Mouse (Mus musculus): Measurements from ENCODE around the gene Sprr2i. TPM values are rescaled to one million over a fixed set of nuclear protein-coding genes. Genes with fewer than 3 reads are reported as not detected.

The Sprr2i gene
- not detected for total RNA-seq (2021)
- long read RNA-seq, experiment 1, result 0 reads
- long read RNA-seq, experiment 2, result 0 reads

DNA sequence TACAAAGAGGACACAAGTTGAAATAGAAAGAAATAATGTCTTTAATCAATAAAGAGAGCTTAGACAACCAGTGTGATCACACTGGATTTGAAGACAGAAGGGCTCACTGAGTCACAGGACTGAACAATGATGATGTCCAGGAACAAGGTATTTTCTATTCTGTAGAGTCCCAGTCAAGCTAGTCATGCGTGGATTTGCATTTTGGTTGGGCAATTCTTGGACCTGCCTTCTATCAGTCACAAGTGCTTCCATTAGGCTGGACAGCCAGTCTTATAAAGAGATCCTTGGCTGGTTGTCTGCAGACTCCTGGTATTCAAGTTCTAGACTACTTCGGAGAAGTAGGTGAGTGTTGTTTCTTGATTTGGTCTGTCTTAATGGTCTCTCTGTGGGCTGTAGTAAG lies at the start of gene Sprr2i:
TSS of gene Sprr2i (plus strand) at position 301 of the 400 bp plus-strand sequence.
- DNase-seq (ENCODE audit: low spot score in 2 of 2), result no peak

DNA sequence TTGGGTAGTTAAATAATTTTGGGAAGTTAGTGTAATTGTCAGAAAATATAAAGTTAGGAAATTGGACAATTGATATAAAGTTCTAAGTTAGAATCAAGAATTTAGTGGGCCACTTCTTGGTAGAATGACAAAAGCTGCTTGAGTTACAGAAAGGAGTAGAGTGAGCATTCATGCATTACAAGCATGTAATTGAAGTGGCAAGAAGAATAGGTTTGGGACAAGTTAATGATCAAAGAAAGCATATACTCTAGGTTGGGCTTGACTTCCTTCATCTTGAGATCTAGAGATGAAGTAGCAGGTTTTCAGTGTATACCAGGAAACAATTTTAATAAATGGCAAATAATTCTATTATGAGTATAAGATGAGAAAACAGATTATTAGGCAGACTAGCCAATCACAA lies 46.2 kb upstream of the Sprr2i start:
- no peak for DNase-seq (ENCODE audit: low spot score in 2 of 2)

DNA sequence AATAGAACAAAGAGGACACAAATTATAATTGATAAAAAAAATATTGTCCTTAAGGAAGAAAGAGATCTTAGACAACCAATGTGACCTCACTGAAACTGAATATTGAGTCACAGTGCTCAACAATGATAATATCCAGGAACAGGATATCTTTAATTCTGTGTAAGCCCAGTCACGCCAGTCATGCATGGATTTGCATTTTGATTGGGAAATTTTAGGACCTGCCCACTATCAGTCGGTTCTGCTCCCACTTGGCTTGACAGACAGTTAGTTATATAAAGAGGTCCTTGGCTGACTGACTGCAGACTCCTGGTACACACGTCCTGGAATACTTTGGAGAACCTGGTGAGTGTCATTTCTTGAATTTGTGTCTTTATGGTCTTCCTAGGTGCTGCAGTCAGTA lies 42.9 kb upstream of the Sprr2i start, which contains the start of gene Sprr2f:
TSS of gene Sprr2f (plus strand) at position 301 of the 400 bp plus-strand sequence.
- no peak for DNase-seq (ENCODE audit: low spot score in 2 of 2)

DNA sequence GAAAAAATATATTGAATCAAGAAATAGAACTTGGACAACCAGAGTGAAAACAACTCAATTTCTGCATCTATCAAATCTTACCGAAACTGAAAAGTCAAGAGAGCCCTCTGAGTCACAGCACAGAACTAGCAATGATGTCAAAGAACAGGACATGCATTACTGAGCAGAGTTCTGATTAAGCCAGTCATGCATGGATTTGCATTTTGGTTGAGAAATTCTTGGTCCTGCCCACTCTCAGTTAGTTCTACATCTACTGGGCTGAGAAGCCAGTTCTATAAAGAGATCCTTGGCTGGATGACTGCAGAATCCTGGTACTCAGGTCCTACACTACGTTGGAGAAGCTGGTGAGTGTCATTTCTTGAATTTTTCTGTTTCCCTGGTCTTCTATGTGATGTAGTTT lies 34.2 kb upstream of the Sprr2i start:
- no peak for DNase-seq (ENCODE audit: low spot score in 2 of 2)

DNA sequence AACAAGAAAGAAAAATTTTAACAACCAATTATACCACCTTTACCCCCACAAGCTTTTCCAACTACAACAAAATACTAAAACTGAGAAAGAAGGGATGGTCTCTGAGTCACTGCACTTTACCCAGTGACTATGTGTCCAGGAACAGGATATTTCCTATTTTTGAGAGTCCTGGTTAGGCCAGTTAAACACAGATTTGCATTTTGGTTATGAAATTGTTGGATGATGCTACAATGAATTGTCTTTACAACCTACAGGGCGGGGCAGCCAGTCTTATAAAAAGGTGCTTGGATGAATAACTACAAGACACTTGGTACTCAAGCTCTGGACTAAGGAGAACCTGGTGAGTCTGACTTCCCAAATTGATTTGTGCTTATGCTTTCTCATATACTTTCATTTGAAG lies 22.4 kb upstream of the Sprr2i start, which contains the start of gene Sprr2h:
TSS of gene Sprr2h (plus strand) at position 301 of the 400 bp plus-strand sequence.
- no peak for DNase-seq (ENCODE audit: low spot score in 2 of 2)

DNA sequence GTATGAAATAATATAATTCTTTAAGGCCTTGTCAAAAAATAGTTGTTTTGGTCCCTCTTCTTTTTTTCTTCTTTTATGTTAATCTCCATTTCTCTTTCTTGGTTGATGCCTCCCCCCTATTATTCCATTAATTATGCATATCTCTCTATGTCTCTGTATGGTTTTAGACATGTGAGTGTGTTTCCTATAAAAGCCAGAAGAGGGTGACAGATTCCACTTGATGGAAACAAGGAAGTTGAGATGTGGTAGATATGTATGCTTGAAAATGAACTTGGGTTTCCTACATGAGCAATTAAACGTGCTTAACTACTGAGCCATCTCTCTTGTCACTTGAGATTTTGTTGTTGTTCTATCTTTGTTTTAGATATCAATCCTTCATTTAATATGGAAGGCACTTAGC lies 13.5 kb upstream of the Sprr2i start:
- no peak for DNase-seq (ENCODE audit: low spot score in 2 of 2)

DNA sequence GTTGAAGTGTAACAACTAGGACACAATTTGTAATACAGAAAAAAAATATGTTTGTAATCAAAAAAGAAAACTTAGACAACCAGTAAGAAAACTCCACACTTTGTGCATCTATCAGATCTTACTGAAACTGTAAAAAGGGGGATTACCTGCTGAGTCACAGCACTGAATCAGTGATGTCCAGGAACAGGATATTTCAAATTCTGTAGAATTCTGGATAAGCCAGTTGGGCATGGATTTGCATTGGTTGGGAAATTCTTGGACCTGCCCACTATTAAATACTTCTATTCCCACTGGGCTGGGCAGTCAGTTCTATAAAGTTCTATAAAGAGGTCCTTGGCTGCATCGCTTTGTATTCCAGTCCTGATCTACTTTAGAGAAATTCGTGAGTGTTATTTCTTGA lies 10.0 kb downstream of the Sprr2i start, which contains the start of gene Sprr2j-ps:
TSS of gene Sprr2j-ps (plus strand) at position 301 of the 400 bp plus-strand sequence.
- no peak for DNase-seq (ENCODE audit: low spot score in 2 of 2)

DNA sequence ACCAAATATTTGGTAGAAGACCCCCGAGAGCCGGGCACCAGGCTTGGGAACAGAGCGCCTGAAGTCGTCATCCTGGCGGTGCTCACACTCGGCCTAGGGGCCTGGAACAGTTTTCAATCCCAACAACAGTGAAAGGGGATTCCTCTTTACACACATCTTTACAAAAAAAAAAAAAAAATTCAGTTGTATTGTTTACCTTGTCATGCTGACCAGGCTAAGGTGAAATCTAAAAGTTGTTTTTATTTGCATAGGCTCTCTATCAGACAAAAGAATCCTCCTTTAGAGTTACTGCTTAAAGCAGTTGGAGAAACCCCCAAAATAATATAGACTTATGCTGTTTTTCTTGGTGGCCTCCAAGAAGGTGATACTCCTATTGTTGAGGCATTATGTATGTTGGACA lies 21.5 kb downstream of the Sprr2i start, which contains the start of gene Gm9774:
TSS of gene Gm9774 (minus strand) at position 101 of the 400 bp plus-strand sequence.
- no peak for DNase-seq (ENCODE audit: low spot score in 2 of 2)

DNA sequence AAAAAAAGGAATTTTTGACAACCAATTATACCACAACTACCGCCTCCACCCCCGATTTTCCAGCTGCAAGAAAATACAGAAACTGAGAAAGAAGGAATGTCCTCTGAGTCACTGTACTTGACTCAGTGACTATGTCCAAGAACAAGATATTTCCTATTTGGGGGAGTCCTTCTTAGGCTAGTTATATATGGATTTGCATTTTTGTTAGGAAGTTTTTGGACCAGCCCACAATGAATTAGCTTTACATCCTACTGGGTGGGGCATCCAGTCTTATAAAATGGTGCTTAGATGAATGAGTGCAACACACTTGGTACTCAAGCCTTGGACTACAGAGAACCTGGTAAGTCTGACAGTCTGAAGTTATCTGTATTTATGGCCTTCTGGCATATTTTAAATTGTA lies 24.5 kb downstream of the Sprr2i start, which contains the start of gene Sprr2k:
TSS of gene Sprr2k (plus strand) at position 301 of the 400 bp plus-strand sequence.
- DNase-seq (ENCODE audit: low spot score in 2 of 2), result no peak

DNA sequence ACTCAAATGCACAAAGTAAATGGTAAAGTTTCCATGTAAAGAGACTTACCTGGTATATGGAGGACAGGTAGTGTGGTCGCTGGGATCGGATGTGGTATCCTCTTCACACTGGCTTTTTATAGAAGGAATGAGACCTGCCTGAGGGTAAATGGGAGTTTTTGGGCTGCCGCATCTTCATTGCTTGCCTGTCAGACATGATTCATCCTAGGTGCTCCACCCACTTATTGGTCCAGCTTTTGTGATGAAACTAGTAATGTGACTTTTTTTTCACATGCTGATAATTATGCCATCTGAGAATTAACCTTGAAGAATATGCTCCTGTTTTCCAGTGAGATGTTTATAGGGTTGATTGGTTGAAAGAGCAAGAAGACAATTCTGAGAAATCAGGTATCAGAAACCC lies 30.9 kb downstream of the Sprr2i start, which contains the start of gene Sprr1b:
TSS of gene Sprr1b (minus strand) at position 101 of the 400 bp plus-strand sequence.
- DNase-seq (ENCODE audit: low spot score in 2 of 2), result no peak

DNA sequence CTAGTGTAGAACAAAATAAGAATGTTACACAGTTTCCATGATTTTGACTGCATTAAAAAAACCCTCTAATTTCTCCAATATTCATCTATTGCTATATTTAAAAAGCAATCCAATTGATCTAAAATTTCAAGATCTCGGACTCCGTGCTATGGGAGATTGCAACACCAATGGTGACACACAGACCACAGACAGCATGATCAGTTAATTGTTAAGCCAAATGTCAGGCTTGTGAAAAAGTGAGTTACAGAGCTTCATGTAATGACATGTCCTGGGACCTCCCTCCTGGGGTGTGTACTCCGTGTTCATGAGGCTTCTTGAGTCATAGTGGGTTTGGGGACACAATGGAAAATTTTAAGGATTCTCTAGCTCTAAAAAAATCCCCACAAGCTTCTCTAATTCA lies 32.4 kb downstream of the Sprr2i start:
- no peak for DNase-seq (ENCODE audit: low spot score in 2 of 2)

DNA sequence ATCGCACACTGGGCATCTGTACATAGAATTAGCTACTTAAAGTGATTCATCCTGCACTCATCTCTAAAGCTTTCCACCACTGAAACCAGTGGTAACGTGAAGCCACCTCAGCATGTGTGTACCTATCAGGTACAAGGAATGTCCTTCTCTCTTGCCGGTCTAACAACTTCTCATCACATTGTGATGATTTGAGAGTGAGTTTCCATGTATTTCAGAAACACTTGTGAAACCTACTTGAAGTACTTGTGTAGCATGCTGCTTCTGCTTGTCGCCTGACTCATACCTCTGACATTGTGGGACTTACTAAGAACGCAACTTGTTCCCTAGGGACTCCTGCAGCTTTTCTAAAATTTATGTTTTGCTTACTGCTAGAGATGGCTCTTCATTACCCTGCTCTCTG lies 47.4 kb downstream of the Sprr2i start:
- no peak for DNase-seq (ENCODE audit: low spot score in 2 of 2)

DNA sequence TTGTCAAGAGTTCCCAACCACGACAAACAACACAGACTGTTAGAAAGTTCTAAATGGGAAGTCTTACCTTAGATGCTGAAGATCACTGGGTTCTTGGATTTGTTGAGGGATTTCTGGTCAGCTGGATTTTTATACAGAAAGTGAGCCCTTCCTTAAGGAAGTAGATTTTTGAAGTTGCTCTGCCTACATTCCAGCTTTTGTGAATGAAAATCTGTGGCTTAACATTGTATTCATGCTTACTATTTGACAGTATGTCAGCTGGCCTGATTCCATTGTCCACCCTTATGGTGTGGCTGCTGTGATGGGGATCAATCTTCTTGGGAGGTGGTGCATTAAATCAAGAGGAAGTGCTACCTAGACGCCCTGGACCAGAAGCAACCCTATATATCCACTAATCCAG lies 50.8 kb downstream of the Sprr2i start, which contains the start of gene Sprr3:
TSS of gene Sprr3 (minus strand) at position 101 of the 400 bp plus-strand sequence.
- no peak for DNase-seq (ENCODE audit: low spot score in 2 of 2)

Other genes starting within 250 kb of the Sprr2i start
- not detected for gene Sprr2a1, start 192.2 kb upstream of the Sprr2i start, total RNA-seq (2021)
- not detected for gene Sprr2a2, start 192.1 kb upstream of the Sprr2i start, total RNA-seq (2021)
- not detected for gene Sprr2a3, start 122.6 kb upstream of the Sprr2i start, total RNA-seq (2021)
- not detected for gene Sprr2b, start 91.4 kb upstream of the Sprr2i start, total RNA-seq (2021)
- not detected for gene Sprr2d, start 68.9 kb upstream of the Sprr2i start, total RNA-seq (2021)
- not detected for gene Sprr2e, start 55.8 kb upstream of the Sprr2i start, total RNA-seq (2021)
- gene Sprr2f, start 42.8 kb upstream of the Sprr2i start, total RNA-seq (2021), result not detected
- gene Sprr2h, start 22.3 kb upstream of the Sprr2i start, total RNA-seq (2021), result not detected
- gene Sprr2j-ps, start 10.1 kb downstream of the Sprr2i start, total RNA-seq (2021), result not detected
- gene Gm9774, start 21.4 kb downstream of the Sprr2i start, total RNA-seq (2021), result 1 to 10 TPM; 2.3 to 2.9 TPM
- gene Sprr2k, start 24.6 kb downstream of the Sprr2i start, total RNA-seq (2021), result not detected
- gene Sprr1b, start 30.8 kb downstream of the Sprr2i start, total RNA-seq (2021), result not detected
- gene Sprr3, start 50.7 kb downstream of the Sprr2i start, total RNA-seq (2021), result not detected
- gene Sprr1a, start 77.9 kb downstream of the Sprr2i start, total RNA-seq (2021), result not detected
- not detected for gene Sprr4, start 92.5 kb downstream of the Sprr2i start, total RNA-seq (2021)
- gene 2310046K23Rik, start 126.5 kb downstream of the Sprr2i start, total RNA-seq (2021), result not detected
- gene Ivl, start 165.7 kb downstream of the Sprr2i start, total RNA-seq (2021), result not detected
- not detected for gene Smcp, start 181.0 kb downstream of the Sprr2i start, total RNA-seq (2021)
- gene 2210017I01Rik, start 199.5 kb downstream of the Sprr2i start, total RNA-seq (2021), result not detected
- gene Lce6a, start 213.7 kb downstream of the Sprr2i start, total RNA-seq (2021), result not detected
- gene Lce1a1, start 240.3 kb downstream of the Sprr2i start, total RNA-seq (2021), result not detected
- gene Lce1b, start 248.9 kb downstream of the Sprr2i start, total RNA-seq (2021), result not detected

Measured in left cerebral cortex, adult 18-20 months (tissue).